Mouse (Mus musculus): ENCODE measurements at regions not wholly inside any gene's neighbourhood (a gene's known extent, or its start where the extent isn't known, plus 50 kb on each side); places are given as distances from the start of the nearest gene placed in this dataset.

DNA sequence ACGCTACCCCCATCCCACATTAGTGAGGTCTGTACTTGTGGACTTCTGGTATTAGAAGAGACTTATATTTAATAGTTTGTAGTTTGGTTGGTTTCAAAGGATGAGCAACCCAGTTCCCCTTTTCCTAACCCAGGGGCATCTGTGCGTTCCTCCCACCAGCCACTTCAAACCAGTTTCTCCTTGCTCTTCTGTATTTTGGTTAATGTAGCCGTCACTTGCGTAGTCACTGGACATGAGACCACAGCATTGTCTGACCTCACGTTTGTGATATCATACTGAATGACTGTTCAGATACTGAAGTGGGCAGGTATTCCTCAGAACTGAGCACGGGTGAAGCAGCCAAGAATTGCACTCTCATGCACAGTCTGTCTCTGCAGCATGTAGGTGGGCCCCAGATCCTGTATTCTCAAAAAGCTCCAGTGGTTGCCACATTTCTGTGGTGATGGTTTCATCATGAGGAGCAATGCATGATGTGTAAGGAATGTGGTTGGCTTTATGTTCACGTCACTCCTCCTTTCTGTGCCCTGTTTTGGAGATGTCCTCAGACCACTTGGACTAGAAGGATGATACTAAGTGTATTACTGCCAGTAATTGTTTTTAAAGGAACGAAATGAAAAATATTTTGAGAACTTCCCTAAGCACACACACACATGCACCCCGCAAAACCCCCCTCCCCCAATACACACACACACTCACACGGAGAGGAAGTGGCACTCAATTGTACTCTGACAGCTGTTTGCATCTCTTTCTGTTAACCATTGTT, 335.2 kb upstream of the Satb1 start:
- TF ChIP-seq CTCF (IDR thresholded peaks at IDR 0.05 in 2 of 3, conservative IDR thresholded peaks at IDR 0.05 in 1 of 3; ENCODE audit: control insufficient read depth in 1 of 3, insufficient read depth in 1 of 3, low read depth in 2 of 3, low read length in 3 of 3, poor library complexity in 1 of 3, severe bottlenecking in 1 of 3), result no peak
- no peak for TF ChIP-seq NRF1 (IDR thresholded peaks at IDR 0.05; ENCODE audit: insufficient read depth, low read depth, low read length, poor library complexity, severe bottlenecking)
- no peak for TF ChIP-seq MAX (IDR thresholded peaks at IDR 0.05; ENCODE audit: low read length)
- TF ChIP-seq KAT2A (conservative IDR thresholded peaks at IDR 0.05; ENCODE audit: low read depth, low read length), result no peak
- TF ChIP-seq USF2 (IDR thresholded peaks at IDR 0.05; ENCODE audit: borderline replicate concordance in 1 of 2, insufficient read depth in 1 of 2, low read depth in 1 of 2, low read length in 2 of 2), result no peak
- TF ChIP-seq MAZ (IDR thresholded peaks at IDR 0.05; ENCODE audit: low read depth, low read length), result no peak
- TF ChIP-seq POLR2A (IDR thresholded peaks at IDR 0.05; ENCODE audit: control insufficient read depth in 1 of 2, insufficient read depth in 1 of 2, low read depth in 1 of 2, low read length in 2 of 2, poor library complexity in 1 of 2), result no peak
